In the genomic region with DNA sequence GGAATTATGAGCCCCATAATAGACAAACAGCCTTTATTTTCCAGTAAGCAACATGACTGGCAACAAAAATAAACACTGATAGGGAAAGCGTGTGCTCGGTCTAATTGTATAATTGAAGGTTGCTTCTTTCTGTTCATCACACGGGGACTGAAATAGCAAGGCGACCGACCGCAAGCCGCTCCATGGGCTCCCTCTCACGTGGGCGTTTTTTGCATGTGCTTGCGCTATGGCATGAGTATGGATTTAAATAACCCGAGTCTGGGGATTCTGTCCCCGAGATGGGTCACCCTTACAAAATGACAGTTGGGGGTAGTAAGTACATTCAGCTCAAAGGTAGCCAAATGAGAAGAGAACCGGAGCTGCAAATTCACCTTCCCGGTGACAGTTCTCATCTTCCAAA, we compare ENCODE assay signal across 22 mouse cellular contexts.
"Had no signal": no experiment of that assay in that cellular context is flagged by ENCODE, and none has a peak within 500 bp of the region (broad histone marks: within the 10 kb centered on the region; RNA-seq: fewer than 3 reads in every experiment).

No protein-coding gene starts in this region.

- H3K27ac ChIP-seq: kidney, postnatal 0 days; layer of hippocampus, adult 2 months; limb, embryonic 10.5 days; limb, embryonic 13.5 days; liver, embryonic 12.5 days; liver, embryonic 15.5 days; lung, embryonic 15.5 days; midbrain, embryonic 12.5 days; neural tube, embryonic 13.5 days; stomach, embryonic 15.5 days had no signal

- H3K27me3 ChIP-seq: limb, embryonic 13.5 days; liver, embryonic 12.5 days; liver, embryonic 15.5 days; lung, embryonic 15.5 days; midbrain, embryonic 12.5 days; neural tube, embryonic 13.5 days; stomach, embryonic 15.5 days had no signal

- H3K4me2 ChIP-seq: limb, embryonic 13.5 days; liver, embryonic 12.5 days; liver, embryonic 15.5 days; lung, embryonic 15.5 days; midbrain, embryonic 12.5 days; neural tube, embryonic 13.5 days; stomach, embryonic 15.5 days had no signal

- H3K36me3 ChIP-seq: limb, embryonic 10.5 days; limb, embryonic 13.5 days; liver, embryonic 12.5 days; liver, embryonic 15.5 days; lung, embryonic 15.5 days; midbrain, embryonic 12.5 days; neural tube, embryonic 13.5 days; stomach, embryonic 15.5 days had no signal

- H3K9me3 ChIP-seq: limb, embryonic 10.5 days; limb, embryonic 13.5 days; liver, embryonic 12.5 days; liver, embryonic 15.5 days; lung, embryonic 15.5 days; midbrain, embryonic 12.5 days; neural tube, embryonic 13.5 days; stomach, embryonic 15.5 days had no signal

- H3K9ac ChIP-seq: limb, embryonic 13.5 days; liver, embryonic 12.5 days; liver, embryonic 15.5 days; lung, embryonic 15.5 days; midbrain, embryonic 12.5 days; neural tube, embryonic 13.5 days; stomach, embryonic 15.5 days had no signal

- DNase-seq: kidney, postnatal 25 days; layer of hippocampus, adult 9-11 months; liver; lung, adult 18-20 months; lung, postnatal 10 days; lung, postnatal 36 days; retina, postnatal 1 day; right cerebral cortex, postnatal 25 days; spleen, adult 18-20 months; thymus, postnatal 25 days had no signal

- H3K4me1 ChIP-seq: limb, embryonic 10.5 days; limb, embryonic 13.5 days; liver, embryonic 12.5 days; liver, embryonic 15.5 days; lung, embryonic 15.5 days; midbrain, embryonic 12.5 days; neural tube, embryonic 13.5 days; stomach, embryonic 15.5 days had no signal

- H3K4me3 ChIP-seq: layer of hippocampus, adult 2 months; limb, embryonic 10.5 days; limb, embryonic 13.5 days; liver, embryonic 12.5 days; liver, embryonic 15.5 days; lung, embryonic 15.5 days; midbrain, embryonic 12.5 days; myocyte; neural tube, embryonic 13.5 days; stomach, embryonic 15.5 days had no signal

- ATAC-seq: liver, embryonic 12.5 days; midbrain, embryonic 16.5 days had no signal
